Mouse (Mus musculus) bone marrow, adult 2 months (tissue): Measurements from ENCODE around the gene Naa80. TPM values are rescaled to one million over a fixed set of nuclear protein-coding genes. Genes with fewer than 3 reads are reported as not detected.
"Not testable (repeated sequence)": the region's sequence is repeated elsewhere in the genome, so short reads cannot be mapped to it uniquely, and the experiment has no call there.

Experiments
- H3K27ac ChIP-seq: fragments of 200-500 bp; 2 replicates; pipeline ENCODE4 v1.5.1; 2012; ENCODE audit warnings: low read depth, mild to moderate bottlenecking, control low read depth, inconsistent platforms, low read length; ENCODE audit not compliant: control insufficient read depth, poor library complexity, insufficient read depth
- H3K4me1 ChIP-seq: fragments of 200-500 bp; 2 replicates; pipeline ENCODE4 v1.6.1; 2011; ENCODE audit warnings: low read length; ENCODE audit not compliant: control insufficient read depth, insufficient read depth
- H3K4me3 ChIP-seq: fragments of 200-500 bp; replicated peaks from 2 replicates; pipeline ENCODE3; 2011; ENCODE audit warnings: mild to moderate bottlenecking, low read depth, low read length, control low read depth; ENCODE audit not compliant: control insufficient read depth
- CTCF ChIP-seq: fragments of 200-500 bp; IDR thresholded peaks from 2 replicates; pipeline ENCODE4 v1.5.1; 2011; ENCODE audit warnings: low read length, control low read depth; ENCODE audit not compliant: control insufficient read depth, insufficient read depth
- POLR2A ChIP-seq: fragments of 200-500 bp; IDR thresholded peaks from 2 replicates; pipeline ENCODE4 v1.6.1; 2011; ENCODE audit warnings: low read depth, mild to moderate bottlenecking, control low read depth, low read length, borderline replicate concordance; ENCODE audit not compliant: control insufficient read depth
- WGBS: fragments of 180-500 bp; shearing (Covaris S2); methylation state at CpG from one replicate; pipeline ENCODE4 v1.1.7; 2018; 5-methylcytosine and 5-hydroxymethylcytosine counted together
- polyA plus RNA-seq: library from polyadenylated mRNA; stranded (reverse); fragments of >200 nt; gene quantifications from 2 replicates; pipeline ENCODE4 v1.2.4, GENCODE M21; 2011; ENCODE audit warnings: low replicate concordance; ENCODE audit not compliant: missing spikeins, insufficient read depth, insufficient read length

The Naa80 gene
- polyA plus RNA-seq, 1 experiment = 34.9 TPM

GRCm38 (mm10) chr9:107552690-107553393 is 25.8 kb upstream of the Naa80 start:
- Histone ChIP-seq H3K4me3 (no peak overlapping the region), H3K4me1 (peaks cover 12% of the 10 kb centered on the region), H3K27ac (no peak overlapping the region)
- WGBS = 75% methylated on average over 5 of the region's 5 CpGs
- TF ChIP-seq CTCF (no peak), POLR2A (no peak)

- H3K27ac ChIP-seq = peak overlapping the region; percentile 7; the same call in 1 of the 2 replicates
- 4% methylated on average over 37 of the region's 37 CpGs for WGBS
- TF ChIP-seq CTCF (no peak), POLR2A (no peak)
- peak overlapping the region; percentile 53 for H3K4me3 ChIP-seq
- H3K4me1 ChIP-seq = peaks cover 12% of the 10 kb centered on the region
These were observed 25.0 kb upstream of the Naa80 start for GRCm38 (mm10) chr9:107553541-107554318.

DNA sequence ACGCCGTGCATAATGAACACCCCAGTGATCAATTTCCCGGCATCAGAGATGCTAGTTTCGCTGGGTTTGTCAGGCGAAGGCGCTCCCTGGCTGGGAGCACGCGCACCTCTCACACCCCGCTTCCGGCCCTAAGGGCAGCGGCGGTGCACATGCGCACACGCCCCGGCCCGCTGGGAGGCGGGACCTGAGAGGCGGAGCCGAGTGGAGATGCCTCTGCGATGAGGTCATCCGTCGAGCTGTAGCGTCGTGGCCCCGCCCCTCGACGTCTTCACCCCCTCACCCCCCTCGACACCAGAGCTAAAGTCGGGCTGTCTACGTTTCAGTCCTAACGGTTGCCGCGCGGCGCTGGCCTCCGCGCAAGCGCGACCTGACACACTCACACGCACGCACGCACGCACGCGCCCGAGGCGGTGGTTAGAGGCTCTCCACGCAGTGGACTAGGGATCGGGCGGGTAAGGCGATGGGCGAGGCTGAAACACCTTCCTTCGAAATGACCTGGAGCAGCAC is 24.3 kb upstream of the Naa80 start:
- Histone ChIP-seq H3K4me3 (peak overlapping the region; percentile 94), H3K27ac (peak overlapping the region; percentile 98), H3K4me1 (peaks cover 12% of the 10 kb centered on the region)
- under 1% methylated on average over 53 of the region's 53 CpGs for WGBS
- TF ChIP-seq CTCF (peak; percentile 7; the same call in 1 of the 2 replicates), POLR2A (peak; percentile 93)

DNA sequence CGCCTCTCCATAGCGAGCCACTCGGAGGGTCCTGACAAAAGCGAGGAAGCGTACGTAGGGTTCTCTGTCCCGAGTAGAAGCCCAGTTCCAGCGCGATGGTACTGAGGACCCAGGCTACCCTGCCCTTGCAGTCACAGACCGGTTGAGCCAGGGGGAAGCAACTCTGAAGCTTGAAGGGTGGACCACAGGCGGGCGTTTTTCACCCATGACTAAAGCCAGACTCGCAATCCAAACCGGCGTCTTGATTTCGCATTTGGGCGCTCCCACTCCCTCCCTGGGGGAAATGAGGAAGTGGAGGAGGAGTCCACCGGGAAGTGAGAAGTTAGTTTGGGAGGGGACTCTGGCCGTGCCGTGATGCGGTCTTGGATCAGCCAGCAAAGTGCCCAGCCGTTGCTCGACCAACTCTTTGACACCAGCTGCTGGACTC is 23.6 kb upstream of the Naa80 start:
- Histone ChIP-seq H3K4me3 (peak overlapping the region; percentile 94), H3K27ac (peak overlapping the region; percentile 98), H3K4me1 (peaks cover 12% of the 10 kb centered on the region)
- no peak for TF ChIP-seq CTCF
- 0 out of 2 replicates have a peak, but pooled peaks have one; percentile 35 for TF ChIP-seq POLR2A
- under 1% methylated on average over 23 of the region's 23 CpGs for WGBS

GRCm38 (mm10) chr9:107555701-107556100 is 23.0 kb upstream of the Naa80 start:
- peak overlapping the region; percentile 98; the same call in 1 of the 2 replicates for H3K27ac ChIP-seq
- H3K4me3 ChIP-seq = peak overlapping the region; percentile 94
- H3K4me1 ChIP-seq = peaks cover 11% of the 10 kb centered on the region
- no peak for TF ChIP-seq POLR2A
- no peak for TF ChIP-seq CTCF
- 34% methylated on average over 2 of the region's 2 CpGs for WGBS

DNA sequence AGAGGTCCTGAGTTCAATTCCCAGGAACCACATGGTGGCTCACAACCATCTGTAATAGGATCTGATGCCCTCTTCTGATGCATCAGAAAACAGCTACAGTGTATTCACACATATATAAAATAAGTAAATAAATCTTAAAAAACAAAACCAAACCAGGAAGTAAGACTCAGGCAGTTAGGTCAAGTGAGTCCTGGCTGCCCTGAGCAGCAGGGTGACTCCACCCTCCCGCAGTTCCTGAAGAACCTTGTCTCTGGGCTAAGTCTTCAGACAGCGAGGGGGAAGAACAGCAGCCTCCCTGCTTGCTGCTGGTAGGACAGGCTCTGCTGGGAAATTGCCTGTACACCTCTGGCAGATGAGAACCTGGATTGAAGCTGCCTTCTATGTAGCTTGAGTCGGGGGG is 22.3 kb upstream of the Naa80 start:
- TF ChIP-seq POLR2A = no peak
- TF ChIP-seq CTCF = no peak
- peak overlapping the region; percentile 53; the same call in 1 of the 2 replicates for H3K27ac ChIP-seq
- WGBS = 19% methylated on average over 3 of the region's 3 CpGs
- peaks cover 6% of the 10 kb centered on the region for H3K4me1 ChIP-seq
- H3K4me3 ChIP-seq = no peak overlapping the region

- no peaks in the 10 kb centered on the region; the same call in 1 of the 2 replicates for H3K4me1 ChIP-seq
- TF ChIP-seq CTCF (no peak), POLR2A (peak; percentile 74; the same call in 1 of the 2 replicates)
- WGBS = under 1% methylated on average over 46 of the region's 46 CpGs
These were observed 15.6 kb upstream of the Naa80 start, which contains the start of gene Tusc2 for GRCm38 (mm10) chr9:107563029-107563581. Gene Tusc2 (plus strand): TSS chr9:107563255.

GRCm38 (mm10) chr9:107565556-107565955 is 13.1 kb upstream of the Naa80 start:
- H3K4me1 ChIP-seq, H3K4me3 ChIP-seq, H3K27ac ChIP-seq: not testable (repeated sequence)
- WGBS = 42% methylated on average over 5 of the region's 5 CpGs

More at GRCm38 (mm10) chr9:107563029-107563581, 15.6 kb upstream of the Naa80 start, which contains the start of gene Tusc2:
- Histone ChIP-seq H3K27ac (peak within 1 kb of the TSS; percentile 66), H3K4me3 (peak within 1 kb of the TSS; percentile 50)
